Mouse (Mus musculus): Measurements from ENCODE around the gene Plekhj1. TPM values are rescaled to one million over a fixed set of nuclear protein-coding genes. Genes with fewer than 3 reads are reported as not detected.

Plekhj1 gene
- total and polyA plus RNA-seq, 2 experiments from 2014 or later: 74.4 to 99.4 TPM

GRCm38 (mm10) chr10:80793033-80793784, 5.2 kb downstream of the Plekhj1 start:
- Histone ChIP-seq H3K4me3 (ENCODE audit: low read length) (no peak overlapping the region), H3K27me3 (ENCODE audit: insufficient read depth, low read length) (no peaks in the 10 kb centered on the region), H3K9me3 (ENCODE audit: low read length) (no peaks in the 10 kb centered on the region), H3K9ac (replicated peaks; ENCODE audit: low read length) (no peak overlapping the region), H3K27ac (peak overlapping the region; percentile 41; the same call in 1 of the 2 replicates), H3K4me1 (ENCODE audit: insufficient read depth, low read length) (peaks cover 6% of the 10 kb centered on the region), H3K36me3 (ENCODE audit: insufficient read depth, low read length) (peaks cover 49% of the 10 kb centered on the region), H3K4me2 (ENCODE audit: low read depth, low read length) (no peak overlapping the region)
- TF ChIP-seq CTCF (IDR thresholded peaks at IDR 0.05; ENCODE audit: low read depth): no peak
- DNase-seq (ENCODE audit: low spot score) (no peak), ATAC-seq (no peak)
- WGBS: 88% methylated on average over 13 of the region's 13 CpGs

GRCm38 (mm10) chr10:80792175-80793032, 6.0 kb downstream of the Plekhj1 start:
- WGBS: 64% methylated on average over 40 of the region's 41 CpGs
- peak; percentile 31 for ATAC-seq
- H3K4me1 ChIP-seq (ENCODE audit: insufficient read depth, low read length): peaks cover 6% of the 10 kb centered on the region
- no peak overlapping the region for H3K4me3 ChIP-seq (ENCODE audit: low read length)
- H3K27ac ChIP-seq: peak overlapping the region; percentile 41
- H3K4me2 ChIP-seq (ENCODE audit: low read depth, low read length): no peak overlapping the region
- H3K9ac ChIP-seq (replicated peaks; ENCODE audit: low read length): no peak overlapping the region
- no peaks in the 10 kb centered on the region for H3K27me3 ChIP-seq (ENCODE audit: insufficient read depth, low read length)
- peaks cover 56% of the 10 kb centered on the region for H3K36me3 ChIP-seq (ENCODE audit: insufficient read depth, low read length)
- peak; percentile 40 for DNase-seq (ENCODE audit: low spot score)
- no peaks in the 10 kb centered on the region for H3K9me3 ChIP-seq (ENCODE audit: low read length)
- no peak for TF ChIP-seq CTCF (IDR thresholded peaks at IDR 0.05; ENCODE audit: low read depth)

GRCm38 (mm10) chr10:80791476-80792174, 6.8 kb downstream of the Plekhj1 start:
- Histone ChIP-seq H3K4me2 (ENCODE audit: low read depth, low read length) (no peak overlapping the region), H3K27me3 (ENCODE audit: insufficient read depth, low read length) (no peaks in the 10 kb centered on the region), H3K9me3 (ENCODE audit: low read length) (no peaks in the 10 kb centered on the region), H3K36me3 (ENCODE audit: insufficient read depth, low read length) (peaks cover 64% of the 10 kb centered on the region), H3K27ac (peak overlapping the region; percentile 41), H3K9ac (replicated peaks; ENCODE audit: low read length) (no peak overlapping the region), H3K4me1 (ENCODE audit: insufficient read depth, low read length) (peaks cover under 1% of the 10 kb centered on the region), H3K4me3 (ENCODE audit: low read length) (no peak overlapping the region)
- 79% methylated on average over 33 of the region's 33 CpGs for WGBS
- no peak for DNase-seq (ENCODE audit: low spot score)
- ATAC-seq: no peak
- no peak for TF ChIP-seq CTCF (IDR thresholded peaks at IDR 0.05; ENCODE audit: low read depth)

- DNase-seq (ENCODE audit: low spot score): no peak
- Histone ChIP-seq H3K27me3 (ENCODE audit: insufficient read depth, low read length) (no peaks in the 10 kb centered on the region), H3K36me3 (ENCODE audit: insufficient read depth, low read length) (peaks cover 71% of the 10 kb centered on the region), H3K4me2 (ENCODE audit: low read depth, low read length) (no peak overlapping the region), H3K27ac (no peak overlapping the region), H3K9me3 (ENCODE audit: low read length) (no peaks in the 10 kb centered on the region), H3K9ac (replicated peaks; ENCODE audit: low read length) (no peak overlapping the region), H3K4me3 (ENCODE audit: low read length) (no peak overlapping the region), H3K4me1 (ENCODE audit: insufficient read depth, low read length) (no peaks in the 10 kb centered on the region)
- ATAC-seq: no peak
- TF ChIP-seq CTCF (IDR thresholded peaks at IDR 0.05; ENCODE audit: low read depth): no peak
- 91% methylated on average over 19 of the region's 19 CpGs for WGBS
Observed at GRCm38 (mm10) chr10:80790761-80791404, 7.5 kb downstream of the Plekhj1 start.

GRCm38 (mm10) chr10:80787517-80787916, 10.9 kb downstream of the Plekhj1 start:
- ATAC-seq (no peak), DNase-seq (ENCODE audit: low spot score) (no peak)
- H3K36me3 ChIP-seq (ENCODE audit: insufficient read depth, low read length): peaks cover 88% of the 10 kb centered on the region
- H3K27ac ChIP-seq: no peak overlapping the region
- no peaks in the 10 kb centered on the region for H3K27me3 ChIP-seq (ENCODE audit: insufficient read depth, low read length)
- 93% methylated on average over 2 of the region's 2 CpGs for whole genome bisulfite sequencing
- H3K9ac ChIP-seq (replicated peaks; ENCODE audit: low read length): no peak overlapping the region
- no peak overlapping the region for H3K4me3 ChIP-seq (ENCODE audit: low read length)
- no peak for TF ChIP-seq CTCF (IDR thresholded peaks at IDR 0.05; ENCODE audit: low read depth)
- H3K4me2 ChIP-seq (ENCODE audit: low read depth, low read length): no peak overlapping the region
- H3K9me3 ChIP-seq (ENCODE audit: low read length): no peaks in the 10 kb centered on the region
- H3K4me1 ChIP-seq (ENCODE audit: insufficient read depth, low read length): no peaks in the 10 kb centered on the region

- H3K4me1 ChIP-seq (ENCODE audit: insufficient read depth, low read length): no peaks in the 10 kb centered on the region
- H3K9ac ChIP-seq (replicated peaks; ENCODE audit: low read length): no peak overlapping the region
- 96% methylated on average over 11 of the region's 11 CpGs for WGBS
- H3K27me3 ChIP-seq (ENCODE audit: insufficient read depth, low read length): no peaks in the 10 kb centered on the region
- no peak for DNase-seq (ENCODE audit: low spot score)
- H3K4me3 ChIP-seq (ENCODE audit: low read length): no peak overlapping the region
- no peak overlapping the region for H3K4me2 ChIP-seq (ENCODE audit: low read depth, low read length)
- H3K27ac ChIP-seq: no peak overlapping the region
- ATAC-seq: no peak
- H3K36me3 ChIP-seq (ENCODE audit: insufficient read depth, low read length): peaks cover 93% of the 10 kb centered on the region
- TF ChIP-seq CTCF (IDR thresholded peaks at IDR 0.05; ENCODE audit: low read depth): no peak
- no peaks in the 10 kb centered on the region for H3K9me3 ChIP-seq (ENCODE audit: low read length)
Observed at GRCm38 (mm10) chr10:80785963-80786362, 12.5 kb downstream of the Plekhj1 start.
